Mouse (Mus musculus) heart, postnatal 0 days (tissue): Measurements from ENCODE around the gene Gmnc. TPM values are rescaled to one million over a fixed set of nuclear protein-coding genes. Genes with fewer than 3 reads are reported as not detected.

Source experiments
- ATAC-seq: fragments of 200-750 bp; cut with Nextera tagmentation; 2 replicates; pipeline ENCODE4 v1.8.0; 2017; ENCODE audit warnings: low read depth, moderate number of reproducible peaks, moderate library complexity; ENCODE audit not compliant: insufficient read depth
- DNase-seq: peaks from one replicate; pipeline ENCODE4 v3.0.0-alpha.2; 2016; ENCODE audit warnings: low spot score
- H3K27ac ChIP-seq: fragments of 300-500 bp; sonication (generic); 2 replicates; pipeline ENCODE4 v1.5.1; 2014; ENCODE audit warnings: low read depth, mild to moderate bottlenecking
- H3K27me3 ChIP-seq: fragments of 300-500 bp; sonication (generic); 2 replicates; pipeline ENCODE4 v1.6.1; 2014; ENCODE audit warnings: low read length, mixed read lengths; ENCODE audit not compliant: control insufficient read depth, insufficient read depth
- H3K36me3 ChIP-seq: fragments of 300-500 bp; sonication (generic); replicated peaks from 2 replicates; pipeline ENCODE4 v1.6.1; 2014; ENCODE audit warnings: low read length, mixed read lengths; ENCODE audit not compliant: control insufficient read depth, insufficient read depth
- H3K4me1 ChIP-seq: fragments of 300-500 bp; sonication (generic); 2 replicates; pipeline ENCODE4 v1.6.1; 2014; ENCODE audit warnings: antibody characterized with exemption; ENCODE audit not compliant: control insufficient read depth, insufficient read depth
- H3K4me2 ChIP-seq: fragments of 300-500 bp; sonication (generic); 2 replicates; pipeline ENCODE4 v1.6.1; 2014; ENCODE audit warnings: low read depth, mild to moderate bottlenecking, low read length, moderate library complexity
- H3K4me3 ChIP-seq: fragments of 300-500 bp; sonication (generic); 2 replicates; pipeline ENCODE4 v1.5.1; 2014; ENCODE audit warnings: low read depth, low read length
- H3K9ac ChIP-seq: fragments of 300-500 bp; sonication (generic); replicated peaks from 2 replicates; pipeline ENCODE4 v1.6.1; 2014; ENCODE audit warnings: low read depth, low read length, mixed read lengths
- H3K9me3 ChIP-seq: fragments of 300-500 bp; sonication (generic); replicated peaks from 2 replicates; pipeline ENCODE4 v1.6.1; 2016; ENCODE audit warnings: low read length; ENCODE audit not compliant: control insufficient read depth
- CTCF ChIP-seq: IDR thresholded peaks from 2 replicates; pipeline ENCODE4 v1.5.1; 2016; ENCODE audit warnings: antibody characterized with exemption, control low read depth, low read depth
- EP300 ChIP-seq: IDR thresholded peaks from 2 replicates; pipeline ENCODE4 v1.6.1; 2016; ENCODE audit warnings: antibody characterized with exemption, low read depth
- WGBS: fragments of 180-500 bp; shearing (Covaris S2); extraction: QIAGEN DNeasy Blood & Tissue Kit; methylation state at CpG from one replicate; pipeline ENCODE4 v1.1.7; 2014; 5-methylcytosine and 5-hydroxymethylcytosine counted together
- polyA plus RNA-seq: library from polyadenylated mRNA; unstranded; fragments of >200 nt; fragmentation: Nextera tagmentation; extraction: Ambion mirVana; gene quantifications from 2 replicates; pipeline ENCODE4 v1.2.1, GENCODE M21; 2015
- total RNA-seq: library from RNA; depleted of rRNA; stranded (reverse); fragments of >200 nt; gene quantifications from 2 replicates; pipeline ENCODE4 v1.2.3, GENCODE M21; 2014; ENCODE audit warnings: low replicate concordance

The Gmnc gene
- total and polyA plus RNA-seq, 2 experiments from 2014 or later = not detected

- Histone ChIP-seq H3K27ac (no peak overlapping the region), H3K9me3 (no peaks in the 10 kb centered on the region), H3K9ac (no peak overlapping the region), H3K4me3 (no peak overlapping the region), H3K4me2 (no peak overlapping the region), H3K36me3 (no peaks in the 10 kb centered on the region), H3K27me3 (no peaks in the 10 kb centered on the region), H3K4me1 (no peaks in the 10 kb centered on the region)
- no peak for DNase-seq
- ATAC-seq = no peak
- no peak for TF ChIP-seq EP300
- no peak for TF ChIP-seq CTCF
- WGBS = 13% methylated on average over 2 of the region's 2 CpGs
Observed at GRCm38 (mm10) chr16:26999563-26999962, 8.1 kb upstream of the Gmnc start.

GRCm38 (mm10) chr16:26989415-26990315, 1.8 kb downstream of the Gmnc start:
- WGBS = 76% methylated on average over 19 of the region's 19 CpGs
- no peaks in the 10 kb centered on the region for H3K9me3 ChIP-seq
- DNase-seq (no peak), ATAC-seq (no peak)
- H3K4me3 ChIP-seq = no peak overlapping the region
- no peak overlapping the region for H3K27ac ChIP-seq
- H3K9ac ChIP-seq = no peak overlapping the region
- no peak overlapping the region for H3K4me2 ChIP-seq
- no peaks in the 10 kb centered on the region for H3K4me1 ChIP-seq
- no peaks in the 10 kb centered on the region for H3K36me3 ChIP-seq
- TF ChIP-seq CTCF (no peak), EP300 (no peak)
- H3K27me3 ChIP-seq = no peaks in the 10 kb centered on the region

- Histone ChIP-seq H3K4me3 (no peak overlapping the region), H3K9me3 (no peaks in the 10 kb centered on the region), H3K4me2 (no peak overlapping the region), H3K4me1 (no peaks in the 10 kb centered on the region), H3K9ac (no peak overlapping the region), H3K36me3 (no peaks in the 10 kb centered on the region), H3K27ac (no peak overlapping the region), H3K27me3 (no peaks in the 10 kb centered on the region)
- no peak for ATAC-seq
- no peak for DNase-seq
- WGBS = 72% methylated on average over 1 of the region's 1 CpGs
- TF ChIP-seq CTCF = no peak
- TF ChIP-seq EP300 = no peak
Observed at GRCm38 (mm10) chr16:26988188-26988587, 3.3 kb downstream of the Gmnc start.

GRCm38 (mm10) chr16:26985796-26986195, 5.7 kb downstream of the Gmnc start:
- 83% methylated on average over 1 of the region's 1 CpGs for WGBS
- Histone ChIP-seq H3K36me3 (no peaks in the 10 kb centered on the region), H3K9ac (no peak overlapping the region), H3K27ac (no peak overlapping the region), H3K4me2 (no peak overlapping the region), H3K4me1 (no peaks in the 10 kb centered on the region), H3K4me3 (no peak overlapping the region), H3K27me3 (no peaks in the 10 kb centered on the region), H3K9me3 (no peaks in the 10 kb centered on the region)
- TF ChIP-seq EP300 (no peak), CTCF (peak; percentile 20; the same call in 1 of the 2 replicates)
- no peak for ATAC-seq
- no peak for DNase-seq

- H3K9me3 ChIP-seq = no peaks in the 10 kb centered on the region
- 34% methylated on average over 3 of the region's 3 CpGs for WGBS
- ATAC-seq = no peak
Observed at GRCm38 (mm10) chr16:26982112-26982511, 9.3 kb downstream of the Gmnc start.

More at GRCm38 (mm10) chr16:26982112-26982511, 9.3 kb downstream of the Gmnc start:
- H3K27ac ChIP-seq = no peak overlapping the region
- no peak overlapping the region for H3K4me3 ChIP-seq
- H3K4me1 ChIP-seq = no peaks in the 10 kb centered on the region
- no peaks in the 10 kb centered on the region for H3K36me3 ChIP-seq
- H3K27me3 ChIP-seq = no peaks in the 10 kb centered on the region
- H3K4me2 ChIP-seq = no peak overlapping the region
- TF ChIP-seq CTCF (peak; percentile 42), EP300 (no peak)
- DNase-seq = no peak
- no peak overlapping the region for H3K9ac ChIP-seq
